Mouse (Mus musculus) urinary bladder, postnatal 4 days (tissue): ENCODE data around the gene Slc6a20b.
"Not testable (repeated sequence)": the region's sequence is repeated elsewhere in the genome, so short reads cannot be mapped to it uniquely, and the experiment has no call there.

Experiments
- DNase-seq, 2 experiments: peaks; one replicate each; pipeline ENCODE4 v3.0.0; 2021 to 2022; ENCODE audit warnings: low spot score in 2 of 2

Gene Slc6a20b

GRCm38 (mm10) chr9:123632281-123632680, at the start of gene Slc6a20b:
TSS of gene Slc6a20b (minus strand) at chr9:123632565.
- no peak for DNase-seq

DNA sequence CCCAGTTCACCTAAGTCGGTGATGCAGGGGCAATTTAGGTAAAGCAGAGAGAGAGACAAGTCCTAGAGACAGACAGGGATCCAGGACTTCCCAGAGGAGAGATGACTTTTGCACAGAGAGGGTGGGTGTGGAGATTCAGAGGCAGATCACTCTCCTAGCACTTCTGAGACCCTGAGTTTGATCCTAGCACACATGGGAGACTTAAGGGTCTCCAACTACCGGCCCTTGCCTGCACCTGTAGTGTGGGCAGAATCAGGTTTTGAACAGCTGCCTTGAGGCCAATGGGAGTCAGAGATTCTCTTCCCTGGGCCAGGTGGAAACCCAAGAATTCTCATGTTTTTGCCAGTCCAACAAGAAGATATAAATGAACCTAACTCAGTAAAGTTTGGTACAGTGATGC, 46.8 kb upstream of the Slc6a20b start:
- no peak for DNase-seq

- no peak for DNase-seq
These were observed 46.2 kb upstream of the Slc6a20b start, which contains the start of the genes Ccr9 and Slc6a20a for GRCm38 (mm10) chr9:123678327-123679105. TSS of gene Ccr9 (plus strand) at chr9:123678439. TSS of gene Slc6a20a (minus strand) at chr9:123678885.

DNA sequence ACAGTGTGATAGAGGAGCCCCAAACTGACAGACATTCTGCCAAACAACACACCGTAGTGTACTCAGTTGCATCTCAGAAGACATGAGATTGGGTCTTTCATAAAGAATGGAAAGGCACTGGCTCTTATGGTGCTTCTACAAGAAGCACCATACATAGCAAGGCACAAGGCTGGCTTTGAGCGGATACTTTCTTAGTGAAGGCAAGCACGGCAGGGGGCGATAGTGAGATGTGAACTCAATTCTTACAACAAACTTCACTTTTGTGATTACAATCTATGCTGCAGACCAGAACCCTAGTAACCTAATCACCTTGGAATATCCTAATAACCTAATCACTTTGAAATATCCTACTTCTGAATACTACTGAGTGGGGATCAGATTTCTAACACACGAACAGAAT, 33.3 kb upstream of the Slc6a20b start:
- DNase-seq: no peak

DNA sequence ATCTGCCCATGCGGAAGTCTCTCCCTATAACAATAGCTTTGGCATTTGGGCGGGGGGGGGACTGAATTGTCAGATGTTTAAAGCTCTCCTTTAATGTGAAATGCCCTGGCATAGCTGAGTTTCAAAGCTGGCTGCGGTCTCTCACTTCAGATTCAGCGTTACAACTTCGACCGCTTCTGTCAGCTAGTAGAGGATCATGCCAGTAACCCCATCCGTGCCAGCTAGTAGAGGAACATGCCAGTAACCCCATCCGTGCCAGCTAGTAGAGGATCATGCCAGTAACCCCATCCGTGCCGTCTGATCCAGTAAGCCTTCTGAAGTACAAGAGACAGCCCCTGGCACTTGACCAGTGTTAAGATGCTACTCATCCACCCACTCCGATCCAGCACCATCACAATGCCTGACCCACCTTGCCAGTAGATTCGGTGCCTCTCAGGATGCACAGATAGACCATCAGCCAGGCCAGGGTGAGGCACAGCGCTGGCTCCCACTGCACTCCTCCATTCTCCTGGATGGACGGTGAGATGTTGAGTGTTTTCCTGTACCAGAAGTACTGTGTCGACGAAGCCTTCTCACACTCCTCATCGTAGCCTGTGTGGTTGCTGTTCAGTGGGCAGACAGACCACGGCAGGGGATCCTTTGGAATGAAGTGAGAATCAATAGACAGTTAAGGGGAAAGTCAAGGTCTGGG, 27.8 kb upstream of the Slc6a20b start:
- DNase-seq: not testable (repeated sequence)

- DNase-seq: no peak
These were observed 26.6 kb upstream of the Slc6a20b start for GRCm38 (mm10) chr9:123658981-123659380.

GRCm38 (mm10) chr9:123657457-123657856, 25.1 kb upstream of the Slc6a20b start:
- no peak for DNase-seq

DNA sequence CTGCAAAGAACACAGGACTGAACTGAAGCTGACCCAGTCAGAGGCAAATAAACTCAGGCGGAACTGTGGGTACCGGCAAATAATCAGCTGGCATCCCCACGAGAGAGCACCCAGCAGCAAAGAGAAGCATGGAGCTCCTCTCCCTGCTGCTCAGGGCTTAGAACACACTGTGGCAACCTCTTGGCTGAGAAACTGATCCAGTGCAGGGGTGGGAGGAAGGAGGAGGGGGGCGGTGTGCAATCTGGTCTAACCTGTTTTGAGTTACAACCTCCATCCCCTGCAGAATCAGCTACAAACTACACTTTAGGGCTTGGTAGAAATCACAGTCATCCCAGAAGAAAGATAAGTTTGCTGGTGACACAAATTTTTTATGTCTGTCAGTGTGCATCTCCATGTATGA, 19.0 kb upstream of the Slc6a20b start:
- DNase-seq: no peak

DNA sequence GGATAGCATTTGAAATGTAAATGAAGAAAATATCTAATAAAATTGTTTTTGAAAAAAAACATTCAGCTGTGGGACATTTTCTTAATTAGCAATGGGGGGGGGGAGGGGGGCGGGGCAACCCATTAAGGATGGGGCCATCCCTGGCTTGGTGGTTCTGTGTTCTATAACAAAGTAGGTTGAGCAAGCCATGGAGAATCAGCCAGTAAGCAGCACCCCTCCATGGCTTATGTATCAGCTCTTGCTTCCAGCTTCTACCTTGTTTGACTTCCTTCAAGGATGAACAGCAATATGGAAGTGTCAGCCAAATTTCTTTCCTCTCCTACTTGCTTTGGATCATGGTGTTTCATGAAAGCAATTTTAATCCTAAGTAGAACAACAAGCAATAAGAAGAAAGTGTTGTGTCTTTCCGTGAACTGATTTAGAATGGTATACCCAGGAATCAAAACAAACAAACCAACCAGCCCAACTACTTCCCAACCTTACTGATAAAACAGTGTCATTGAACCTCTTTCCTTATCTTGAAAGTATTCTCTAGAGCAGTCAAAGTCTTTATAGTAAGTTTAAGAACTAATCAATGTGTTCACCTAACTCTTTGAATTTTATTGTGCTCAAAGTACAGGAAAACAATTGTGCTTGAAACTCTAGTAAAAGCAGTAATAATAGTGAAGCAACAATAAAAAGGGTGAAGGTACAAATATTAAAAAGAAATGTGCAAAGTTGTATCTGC, 17.6 kb upstream of the Slc6a20b start:
- no peak for DNase-seq

DNA sequence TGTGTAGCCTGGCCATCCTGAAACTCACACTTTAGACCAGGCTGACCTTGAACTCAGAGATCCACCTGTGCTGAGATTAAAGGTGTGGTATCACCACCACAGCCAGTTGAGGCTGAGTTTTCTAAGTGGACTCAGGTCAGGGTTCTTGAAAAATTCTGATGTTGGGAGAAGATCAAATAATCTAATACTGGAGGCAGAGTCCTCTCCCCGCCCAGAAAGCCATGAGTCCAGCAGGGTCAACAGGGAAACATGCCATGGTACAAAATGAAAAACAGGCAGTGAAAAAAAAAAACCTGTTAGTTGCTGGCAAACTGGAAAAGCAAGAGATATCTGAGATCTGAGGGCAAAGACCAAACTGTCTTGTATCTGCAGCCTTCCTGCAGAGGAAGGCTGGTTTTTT, 7.7 kb upstream of the Slc6a20b start:
- DNase-seq: no peak

DNA sequence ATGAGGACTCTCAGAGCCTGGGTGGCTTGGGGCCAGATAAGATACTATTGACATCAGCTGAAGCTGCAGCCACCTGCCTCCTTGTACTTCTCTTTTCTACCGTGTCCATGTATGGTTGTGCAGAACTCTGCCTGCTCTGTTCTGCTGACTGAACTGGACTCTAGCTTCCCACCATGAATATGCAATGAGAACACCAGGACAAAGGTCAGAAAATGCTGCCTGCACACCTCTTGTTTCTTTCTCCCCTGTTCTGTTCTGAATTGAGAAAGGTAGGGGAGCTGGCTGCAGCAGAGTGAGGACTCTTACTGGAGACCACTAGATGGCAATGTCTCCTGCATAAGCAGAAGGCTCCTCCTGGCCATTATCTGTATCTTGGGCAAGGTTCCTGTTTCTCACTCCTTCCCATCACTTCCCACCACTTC, 6.3 kb upstream of the Slc6a20b start:
- no peak for DNase-seq

- no peak for DNase-seq
These were observed 5.9 kb upstream of the Slc6a20b start for GRCm38 (mm10) chr9:123638231-123638630.

DNA sequence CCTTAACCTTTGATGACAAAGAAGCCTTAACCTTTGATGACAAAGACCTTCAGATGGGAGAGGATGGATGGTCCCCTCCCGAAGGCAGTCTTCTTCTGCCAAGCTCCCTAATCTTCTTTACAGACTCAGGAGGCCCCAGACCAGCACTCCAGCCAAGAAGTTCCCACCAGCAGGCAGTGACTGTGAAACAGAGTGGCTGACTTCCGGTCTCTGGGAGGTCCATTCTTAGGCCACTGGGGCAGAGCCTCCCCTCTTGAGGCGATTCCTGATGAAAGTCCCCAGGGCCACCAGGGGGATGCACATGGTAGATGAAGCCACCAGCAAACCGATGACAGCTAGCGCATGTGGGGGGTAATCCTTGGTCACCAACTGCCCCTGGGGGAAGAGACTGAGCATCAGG, 4.4 kb upstream of the Slc6a20b start:
- no peak for DNase-seq

GRCm38 (mm10) chr9:123632993-123633392, 628 bp upstream of the Slc6a20b start:
- no peak for DNase-seq

DNA sequence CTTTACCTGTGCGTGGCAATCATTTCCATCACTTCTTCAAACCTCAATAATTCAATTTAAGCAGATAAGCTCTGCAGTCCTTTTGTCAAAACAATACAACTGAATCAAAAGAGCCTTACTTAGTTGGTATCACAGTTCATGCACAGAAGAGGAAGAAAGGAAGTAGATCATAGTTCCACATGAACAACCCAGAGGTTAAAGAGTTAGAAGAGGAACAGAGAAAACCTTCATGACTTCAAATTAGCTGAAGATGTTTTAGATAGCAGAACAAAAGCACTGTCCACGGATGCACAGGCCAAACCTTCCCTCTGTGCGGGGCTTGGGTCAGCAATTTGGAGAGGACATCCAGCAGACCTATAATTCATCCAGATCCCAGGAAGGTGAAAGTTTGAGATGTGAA, 699 bp downstream of the Slc6a20b start:
- DNase-seq: no peak

DNA sequence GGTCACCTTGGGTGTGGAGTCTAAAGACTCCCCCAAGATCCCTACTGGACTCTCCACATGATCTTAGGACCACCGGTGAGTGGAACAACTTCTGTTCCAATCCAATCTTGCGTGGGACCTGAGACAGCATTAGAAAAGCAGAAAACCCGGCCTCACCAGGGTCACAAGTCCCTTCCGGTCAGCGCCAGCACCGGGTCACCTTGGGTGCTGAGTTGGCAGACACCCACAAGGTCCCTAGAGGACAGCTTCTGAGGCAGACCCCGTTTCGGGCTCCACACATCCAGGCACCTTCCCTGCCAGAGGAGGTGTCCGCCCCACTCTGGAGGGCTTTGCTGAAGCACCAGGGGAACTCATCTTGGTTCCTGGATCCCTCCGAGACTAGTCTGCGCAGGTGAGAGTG, 6.5 kb downstream of the Slc6a20b start:
- DNase-seq: no peak

DNA sequence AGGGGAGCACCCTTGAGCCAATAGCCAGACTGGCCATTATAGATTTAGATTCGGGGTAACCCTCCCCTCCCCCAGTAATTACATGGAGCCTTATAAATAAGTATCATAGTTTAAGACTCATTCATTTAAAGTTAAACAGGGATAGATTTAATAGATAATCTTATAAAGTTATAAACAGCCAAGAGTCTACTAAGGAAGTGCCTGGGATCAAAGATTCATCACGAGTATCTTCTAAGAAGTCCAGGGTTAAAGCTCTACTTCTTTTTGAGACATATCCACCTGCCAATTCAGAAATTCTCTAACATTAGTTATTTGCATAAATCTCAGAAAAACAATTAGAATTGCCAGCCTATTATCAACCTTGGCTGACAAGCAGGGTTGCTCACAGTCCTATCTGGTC, 7.6 kb downstream of the Slc6a20b start:
- DNase-seq: no peak

DNA sequence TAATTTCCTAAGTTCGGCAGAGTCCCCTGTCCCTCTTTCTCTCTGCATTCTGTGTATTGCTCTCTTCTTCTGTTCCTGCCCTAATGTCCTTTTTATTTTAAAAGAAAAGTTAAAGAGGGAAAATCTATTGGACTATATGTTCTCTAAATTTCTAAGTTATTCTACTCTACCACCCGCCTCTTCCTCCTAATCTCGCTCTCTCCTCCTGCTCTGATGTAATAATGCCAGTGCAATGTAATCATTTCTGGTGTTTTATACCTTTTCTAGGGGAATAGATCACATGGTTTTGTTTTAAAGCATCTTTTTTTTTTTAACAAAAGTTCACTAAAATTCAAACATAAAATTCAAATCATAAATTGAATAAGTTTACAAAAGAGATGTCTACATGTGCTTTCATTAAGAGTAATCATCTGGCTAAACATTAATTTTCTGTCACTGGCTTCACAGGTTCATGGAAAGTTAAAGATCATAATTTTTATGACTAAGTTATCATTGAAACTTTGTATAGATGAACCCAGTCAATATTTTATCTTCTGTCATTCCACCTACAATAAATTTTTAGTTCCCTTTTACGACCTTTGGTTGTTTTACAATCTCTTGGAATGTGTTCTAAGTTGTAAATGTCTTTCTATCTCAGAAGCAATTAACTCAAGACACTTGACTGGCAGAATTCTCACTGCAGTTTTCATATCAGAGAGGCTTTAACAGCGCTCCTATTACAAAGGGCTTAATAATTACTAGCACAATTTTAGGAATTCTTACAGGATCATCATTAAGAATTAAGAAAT, 11.9 kb downstream of the Slc6a20b start:
- no peak for DNase-seq

GRCm38 (mm10) chr9:123601529-123601928, 30.8 kb downstream of the Slc6a20b start:
- no peak for DNase-seq

GRCm38 (mm10) chr9:123597376-123597775, 35.0 kb downstream of the Slc6a20b start:
- no peak for DNase-seq

GRCm38 (mm10) chr9:123596910-123597309, 35.5 kb downstream of the Slc6a20b start:
- no peak for DNase-seq

DNA sequence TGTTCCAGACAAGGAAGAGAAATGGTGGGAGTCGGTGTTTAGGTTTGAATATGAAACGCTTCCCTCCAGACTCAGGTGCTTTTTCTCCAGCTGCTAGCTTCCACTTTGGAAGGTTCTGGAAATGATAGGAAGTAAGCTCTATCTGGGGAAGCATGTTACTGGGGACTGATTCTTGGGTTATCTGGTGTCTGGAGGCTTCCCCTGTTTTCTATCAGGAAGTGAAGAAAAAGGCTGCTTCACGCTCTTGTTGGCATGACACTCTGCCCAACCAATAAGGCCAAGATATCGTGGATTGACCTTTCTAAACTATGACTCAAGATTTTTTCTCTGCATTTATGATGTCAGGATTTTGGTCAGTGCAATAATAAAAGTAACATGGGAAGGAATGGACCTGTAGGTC, 37.2 kb downstream of the Slc6a20b start:
- DNase-seq: no peak
